Mouse (Mus musculus) layer of hippocampus, postnatal 10 days (tissue): ENCODE data around the gene Tppp3. TPM values are rescaled to one million over a fixed set of nuclear protein-coding genes. Genes with fewer than 3 reads are reported as not detected.

Experiments
- DNase-seq, 2 experiments: peaks; one replicate each; pipeline ENCODE4 v3.0.0; 2021; ENCODE audit warnings: low spot score in 2 of 2
- long read RNA-seq: library from polyadenylated mRNA; stranded (forward); transcript quantifications from one replicate; pipeline ENCODE4 v2.0.0, GENCODE M21; 2023
- total RNA-seq, 2 experiments: library from RNA; stranded (reverse); gene quantifications; 2 replicates each; pipeline ENCODE4 v1.2.3; 2021

The Tppp3 gene
- 10 to 100 TPM; 34.5 to 40.0 TPM for total RNA-seq
- long read RNA-seq, transcript Tppp3-201 (4 exons, 1,127 nt): major isoform, 22 of 23 reads
- long read RNA-seq, partial matches to known transcripts: 1 of 23 reads
- long read RNA-seq, other reads (novel, unspliced or antisense): 0 of 23 reads

GRCm38 (mm10) chr8:105471314-105472015 is at the start of gene Tppp3:
TSS of gene Tppp3 (minus strand) at chr8:105471526.
- peak; percentile 78 to 82 for DNase-seq

- no peak for DNase-seq
Measured at GRCm38 (mm10) chr8:105521061-105521460, 49.7 kb upstream of the Tppp3 start.

DNA sequence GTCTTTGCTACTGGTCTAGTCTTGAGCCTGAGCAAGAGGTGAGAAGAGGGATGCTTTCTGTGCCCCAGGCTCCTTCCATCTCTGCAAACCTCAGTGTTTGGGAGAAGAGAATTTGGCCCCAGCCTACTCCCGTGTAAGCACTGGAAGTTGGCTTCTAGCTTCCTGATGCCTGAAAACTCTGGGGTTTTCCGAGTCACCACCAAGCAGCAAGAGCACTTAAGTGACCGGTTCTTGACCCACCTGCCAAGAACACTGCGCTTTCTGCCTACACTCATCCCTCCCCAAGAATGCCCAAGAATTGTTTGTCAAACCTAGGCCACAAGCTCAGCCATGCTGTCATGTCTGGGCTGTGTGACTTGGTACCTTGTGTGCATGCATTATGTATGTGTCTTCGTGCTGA is 49.2 kb upstream of the Tppp3 start:
- no peak for DNase-seq

DNA sequence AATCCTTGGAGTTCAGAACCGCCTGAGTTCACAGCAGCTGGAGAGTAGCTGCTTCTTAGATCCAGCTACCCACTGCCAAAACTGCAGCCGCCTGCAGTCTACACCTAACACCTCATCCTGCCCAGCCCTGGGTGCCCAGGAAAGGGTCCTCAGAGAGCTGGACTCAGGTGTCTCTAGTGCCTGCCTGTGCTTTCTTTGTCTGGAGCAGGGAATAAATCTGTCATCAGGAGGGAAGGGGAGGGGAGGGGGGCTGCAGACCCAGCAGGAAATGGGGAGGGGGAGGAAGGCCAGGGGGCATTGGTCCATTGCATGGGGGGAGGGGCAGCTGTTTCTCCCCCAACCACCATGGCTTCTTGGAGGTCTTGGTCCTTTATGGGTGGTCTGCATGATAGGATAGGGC is 48.3 kb upstream of the Tppp3 start:
- no peak for DNase-seq

DNA sequence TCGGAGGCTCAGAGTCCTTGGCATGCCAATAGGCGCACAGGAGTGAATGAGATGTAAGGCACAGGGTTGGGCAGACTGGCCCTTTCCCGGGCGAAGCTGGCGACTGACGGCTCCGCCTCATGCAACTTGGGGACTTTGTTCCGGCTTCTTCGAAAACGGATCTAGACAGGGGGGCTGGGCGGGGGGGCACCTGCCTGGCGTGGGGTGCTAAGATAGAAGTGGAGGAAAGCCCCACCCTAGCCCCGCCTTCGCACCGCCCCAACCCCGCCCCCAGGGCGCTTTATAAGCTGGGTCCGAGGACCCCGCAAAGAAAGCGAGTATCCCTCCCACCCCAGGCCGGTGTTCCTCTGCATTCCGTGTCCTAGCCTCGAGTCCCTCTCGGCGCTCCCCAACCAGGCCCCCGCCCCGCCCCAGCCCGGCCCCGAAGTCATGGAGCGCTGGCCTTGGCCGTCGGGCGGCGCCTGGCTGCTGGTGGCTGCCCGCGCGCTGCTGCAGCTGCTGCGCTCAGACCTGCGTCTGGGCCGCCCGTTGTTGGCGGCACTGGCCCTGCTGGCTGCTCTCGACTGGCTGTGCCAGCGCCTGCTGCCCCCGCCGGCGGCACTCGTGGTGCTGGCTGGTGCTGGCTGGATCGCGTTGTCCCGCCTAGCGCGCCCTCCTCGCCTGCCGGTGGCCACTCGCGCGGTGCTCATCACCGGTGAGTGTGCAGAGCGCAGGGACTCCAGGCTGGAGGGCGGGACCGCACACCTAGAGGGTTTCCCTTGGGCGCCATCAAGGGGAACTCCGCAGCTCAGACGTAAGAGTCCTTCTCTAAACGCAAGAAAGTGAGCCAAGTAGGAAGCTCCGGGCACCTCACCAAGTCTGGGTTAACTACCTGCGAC is 47.3 kb upstream of the Tppp3 start, which contains the start of gene Hsd11b2:
TSS of gene Hsd11b2 (plus strand) at position 320 of the 878 bp plus-strand sequence.
- DNase-seq: peak; percentile 44 to 67

- no peak for DNase-seq
Measured at GRCm38 (mm10) chr8:105517346-105517745, 46.0 kb upstream of the Tppp3 start.

DNA sequence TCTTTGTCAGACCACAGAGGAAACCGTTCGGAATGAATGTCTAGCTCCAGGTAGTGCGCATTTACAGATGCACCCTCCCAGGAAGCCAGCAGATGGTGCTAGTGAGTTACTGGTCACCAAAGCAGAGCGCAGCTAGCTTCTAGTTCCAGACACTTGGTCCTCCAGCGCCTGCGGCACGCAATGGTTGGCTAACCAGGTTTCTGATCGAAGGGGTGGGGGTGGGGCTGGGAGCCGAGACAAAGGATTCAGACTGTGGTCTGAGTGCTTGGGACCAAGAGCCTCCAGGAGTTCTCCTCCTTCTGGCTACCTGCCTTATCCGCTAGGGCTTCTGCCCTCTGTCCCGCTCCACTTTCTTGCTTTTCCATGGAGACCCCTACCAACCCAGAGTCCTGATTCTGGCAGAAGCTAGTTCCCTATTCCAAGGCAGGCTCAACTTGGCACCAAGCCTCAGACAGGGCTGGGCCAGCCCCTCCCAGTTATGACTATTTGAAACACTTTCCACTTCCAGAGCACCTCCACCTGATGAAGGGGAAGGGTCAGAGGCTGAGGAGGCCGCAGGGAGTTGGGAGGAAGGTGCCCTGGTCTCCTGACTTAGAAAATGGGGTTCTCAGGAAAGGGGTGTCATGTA is 44.8 kb upstream of the Tppp3 start:
- peak; percentile 77 to 83 for DNase-seq

DNA sequence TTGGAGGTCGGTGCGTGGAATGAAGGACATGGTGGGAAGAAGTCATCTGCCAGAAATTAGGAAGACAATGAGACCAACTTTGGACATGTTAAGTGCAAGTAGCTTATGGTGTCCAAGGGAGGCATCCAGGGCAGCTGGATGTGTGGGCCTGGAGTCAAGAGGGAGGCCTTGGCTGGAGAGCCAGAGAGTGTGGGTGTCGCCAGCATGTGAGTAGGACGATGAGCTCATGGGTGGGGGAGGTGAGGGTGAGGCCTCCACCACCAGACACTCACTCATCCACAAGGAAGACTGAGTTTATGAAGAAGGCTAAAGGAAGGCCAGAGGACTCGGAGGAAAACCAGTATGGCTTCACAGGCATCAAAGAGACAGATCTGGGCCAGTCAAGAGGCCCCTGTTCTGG is 43.3 kb upstream of the Tppp3 start:
- DNase-seq: no peak

- DNase-seq: no peak
Measured at GRCm38 (mm10) chr8:105514194-105514593, 42.9 kb upstream of the Tppp3 start.

- no peak for DNase-seq
Measured at GRCm38 (mm10) chr8:105509997-105510735, 38.8 kb upstream of the Tppp3 start.

DNA sequence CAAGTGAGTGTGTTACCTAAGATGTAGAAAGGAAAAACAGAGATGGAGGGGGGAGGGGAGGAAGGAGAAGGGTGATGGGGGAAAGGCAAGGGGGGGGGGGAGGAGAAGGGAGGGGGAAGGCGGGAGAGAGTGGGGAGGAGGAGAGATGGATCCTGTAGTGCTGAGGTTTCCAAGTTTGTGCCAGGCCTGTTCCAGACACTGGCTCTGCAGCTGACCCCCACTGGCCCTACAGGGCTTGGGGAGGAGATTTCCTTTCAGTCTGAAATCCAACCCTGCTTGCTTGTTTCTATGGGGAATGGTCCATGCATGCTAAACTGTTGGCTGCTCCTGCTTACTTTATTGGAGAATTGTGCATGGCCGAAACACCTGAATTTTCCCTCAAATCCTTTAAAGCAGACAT is 37.4 kb upstream of the Tppp3 start:
- no peak for DNase-seq

DNA sequence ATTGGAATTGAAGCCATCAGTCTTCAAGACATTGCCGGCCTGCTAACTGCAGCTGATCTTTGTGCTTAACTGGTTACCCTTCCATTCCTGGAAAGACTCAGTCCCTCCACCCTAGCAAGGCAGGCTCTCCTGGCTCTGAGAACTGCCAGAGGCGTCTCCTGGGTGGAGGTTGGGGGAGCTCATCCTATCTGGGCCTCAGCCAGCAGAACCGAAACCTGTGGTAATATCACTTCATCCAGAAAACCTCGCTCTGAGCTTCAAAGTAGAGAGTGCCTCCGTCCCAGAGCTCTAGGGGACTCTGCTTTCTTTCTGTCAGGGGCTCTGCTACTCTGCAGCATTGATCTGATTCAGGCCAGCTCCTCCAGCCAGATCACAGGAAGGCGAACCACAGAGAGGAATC is 35.7 kb upstream of the Tppp3 start:
- DNase-seq: no peak

GRCm38 (mm10) chr8:105504617-105505016 is 33.3 kb upstream of the Tppp3 start:
- no peak for DNase-seq

DNA sequence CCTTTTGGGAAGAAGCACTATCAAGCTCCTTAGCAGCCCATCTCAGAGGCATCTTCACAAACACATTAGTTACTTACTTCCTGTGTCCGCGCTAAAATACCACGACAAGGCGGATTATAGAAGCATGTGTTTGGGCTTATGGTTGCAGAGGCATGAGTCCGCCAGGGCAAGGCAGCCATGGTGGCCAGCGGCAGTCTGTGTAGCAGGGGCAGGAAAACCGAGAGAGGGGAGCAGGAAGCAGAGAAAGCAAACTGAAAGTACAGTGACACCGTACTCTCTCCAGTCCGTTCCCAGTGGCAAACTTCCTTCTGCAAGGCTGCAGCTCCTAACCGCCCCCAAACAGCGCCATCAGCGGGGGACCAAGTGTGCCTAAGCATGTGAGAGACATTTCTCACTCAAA is 28.5 kb upstream of the Tppp3 start:
- DNase-seq: no peak

GRCm38 (mm10) chr8:105496439-105497180 is 25.3 kb upstream of the Tppp3 start, which contains the start of gene Zdhhc1:
TSS of gene Zdhhc1 (minus strand) at chr8:105496902.
- DNase-seq: peak; percentile 88 to 93

GRCm38 (mm10) chr8:105495350-105496302 is 24.3 kb upstream of the Tppp3 start:
- no peak for DNase-seq

- DNase-seq: no peak
Measured at GRCm38 (mm10) chr8:105494566-105494965, 23.2 kb upstream of the Tppp3 start.

GRCm38 (mm10) chr8:105493495-105493894 is 22.2 kb upstream of the Tppp3 start:
- DNase-seq: no peak

DNA sequence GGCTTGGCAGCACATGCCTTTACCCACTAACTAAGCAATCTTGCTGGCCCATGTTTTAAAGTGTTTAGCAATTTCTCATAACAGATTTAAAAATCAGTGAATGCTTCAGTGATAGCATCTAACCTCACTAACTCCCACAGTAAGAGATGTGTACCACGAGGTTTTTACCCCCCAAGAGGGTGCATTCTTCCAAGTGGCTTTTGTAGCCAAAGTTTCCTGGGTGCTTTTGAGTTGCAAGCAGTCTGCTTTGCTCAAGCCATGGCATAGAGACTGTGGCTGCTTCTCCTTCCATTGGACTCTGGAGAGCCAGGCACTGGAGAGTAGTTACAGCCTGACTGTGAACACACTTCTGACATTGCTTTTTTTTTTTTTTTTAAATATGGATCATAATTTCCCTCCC is 18.0 kb upstream of the Tppp3 start:
- DNase-seq: no peak
